Mouse (Mus musculus) lung, postnatal 25 days (tissue): ENCODE data around the gene Tbc1d13.
A peak's percentile ranks its signal among the peaks of the same experiment; 100 is the strongest.

ENCODE experiments used
- DNase-seq: peaks from one replicate; pipeline ENCODE4 v3.0.0; 2022; ENCODE audit warnings: low spot score

Tbc1d13 gene

DNA sequence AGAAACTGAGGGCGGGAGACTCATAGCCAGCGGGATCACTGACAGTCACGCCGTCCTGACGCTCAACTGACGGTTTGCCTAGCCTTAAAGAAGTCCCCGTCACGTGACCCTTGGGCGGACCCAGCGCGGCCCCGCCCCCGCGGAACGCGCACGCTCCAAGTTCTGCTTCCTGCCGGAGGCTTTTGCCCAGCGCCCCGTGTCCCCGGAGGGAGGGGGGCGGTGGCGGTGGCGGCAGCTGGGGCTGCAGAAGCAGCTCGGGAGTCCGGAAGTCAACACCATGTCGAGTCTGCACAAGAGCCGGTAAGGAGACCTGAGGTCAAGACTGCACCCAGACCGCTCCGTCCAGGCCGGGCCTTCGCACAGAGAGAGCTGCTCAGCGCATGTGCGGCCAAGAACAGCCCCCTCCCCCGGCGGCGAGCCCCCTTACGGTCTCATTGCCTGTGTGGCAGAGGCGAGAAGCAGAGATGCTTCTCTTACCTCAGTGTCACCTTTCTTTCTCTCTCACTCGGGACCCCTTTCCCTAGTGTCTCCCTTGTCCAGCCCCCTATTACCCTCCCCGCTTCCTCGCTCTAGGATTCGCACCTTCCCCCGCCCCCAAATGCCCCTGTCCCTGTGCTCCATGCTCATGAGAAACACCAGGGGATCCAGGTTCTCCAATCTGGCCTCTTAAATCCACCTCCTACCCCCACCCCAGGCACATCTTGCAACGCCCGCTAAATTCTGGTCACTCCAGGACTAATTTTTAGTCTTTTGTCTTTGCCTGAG is at the start of gene Tbc1d13:
Gene Tbc1d13, plus strand, starts transcription at position 134 of the 765 bp plus-strand sequence.
- DNase-seq: peak; percentile 98

DNA sequence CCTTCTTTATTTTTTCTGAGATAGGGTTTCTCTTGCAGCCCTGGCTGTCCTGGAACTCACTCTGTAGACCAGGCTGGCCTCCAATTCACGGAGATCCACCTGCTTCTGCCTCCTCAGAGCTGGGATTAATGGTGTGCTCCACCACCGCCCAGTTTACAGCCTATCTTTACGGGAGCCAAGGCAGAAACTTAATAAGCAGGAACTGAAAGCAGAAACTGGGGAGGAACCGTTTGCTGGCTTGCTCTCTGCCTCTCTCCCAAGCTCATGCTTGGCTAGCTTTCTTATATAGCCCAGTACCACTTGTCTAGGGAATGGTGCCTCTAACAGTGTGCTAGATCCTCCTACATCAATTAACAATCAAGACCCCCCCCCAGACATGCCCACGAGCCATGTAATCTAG is 49.4 kb upstream of the Tbc1d13 start:
- DNase-seq: no peak

- no peak for DNase-seq
Measured at GRCm38 (mm10) chr2:30084632-30085031, 48.9 kb upstream of the Tbc1d13 start.

DNA sequence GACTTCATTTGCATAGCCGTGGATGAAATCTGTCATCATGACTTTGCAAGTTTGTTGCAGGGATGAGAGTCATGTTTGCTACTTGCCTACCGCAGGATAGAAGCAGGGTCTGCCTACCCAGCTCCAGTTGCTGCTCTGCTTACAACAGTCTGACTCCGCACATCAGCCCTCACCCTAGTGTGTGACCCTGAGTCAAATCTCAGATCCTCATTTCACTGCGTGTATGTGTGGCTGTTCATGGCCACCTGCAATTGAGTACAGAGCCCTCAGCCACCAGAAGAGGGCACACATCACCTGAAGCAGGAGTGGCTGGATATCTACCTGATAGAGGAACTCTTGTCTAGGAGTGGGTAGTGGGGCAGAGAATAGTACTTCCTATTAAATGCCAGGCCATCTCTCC is 46.2 kb upstream of the Tbc1d13 start:
- DNase-seq: no peak

DNA sequence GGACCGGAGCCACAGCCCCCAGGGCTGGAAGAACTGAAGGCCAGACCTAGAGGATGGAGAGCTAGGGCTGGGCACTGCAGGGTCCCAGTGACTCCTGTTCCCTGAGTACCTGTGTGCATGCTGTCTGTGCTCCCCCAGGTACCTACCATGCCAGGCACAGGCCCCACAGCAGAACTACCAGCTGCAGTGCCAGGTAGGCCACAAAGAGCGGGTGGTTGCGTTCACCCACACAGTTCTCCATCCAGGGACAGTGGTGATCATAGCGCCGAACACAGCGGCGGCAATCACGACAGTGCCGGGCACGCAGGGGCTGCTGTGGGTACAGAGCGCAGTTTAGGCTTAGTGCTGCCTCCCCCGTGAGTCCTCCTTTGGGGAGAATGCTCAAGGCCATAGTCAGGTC is 42.0 kb upstream of the Tbc1d13 start:
- DNase-seq: no peak

- no peak for DNase-seq
Measured at GRCm38 (mm10) chr2:30092280-30092918, 41.1 kb upstream of the Tbc1d13 start.

DNA sequence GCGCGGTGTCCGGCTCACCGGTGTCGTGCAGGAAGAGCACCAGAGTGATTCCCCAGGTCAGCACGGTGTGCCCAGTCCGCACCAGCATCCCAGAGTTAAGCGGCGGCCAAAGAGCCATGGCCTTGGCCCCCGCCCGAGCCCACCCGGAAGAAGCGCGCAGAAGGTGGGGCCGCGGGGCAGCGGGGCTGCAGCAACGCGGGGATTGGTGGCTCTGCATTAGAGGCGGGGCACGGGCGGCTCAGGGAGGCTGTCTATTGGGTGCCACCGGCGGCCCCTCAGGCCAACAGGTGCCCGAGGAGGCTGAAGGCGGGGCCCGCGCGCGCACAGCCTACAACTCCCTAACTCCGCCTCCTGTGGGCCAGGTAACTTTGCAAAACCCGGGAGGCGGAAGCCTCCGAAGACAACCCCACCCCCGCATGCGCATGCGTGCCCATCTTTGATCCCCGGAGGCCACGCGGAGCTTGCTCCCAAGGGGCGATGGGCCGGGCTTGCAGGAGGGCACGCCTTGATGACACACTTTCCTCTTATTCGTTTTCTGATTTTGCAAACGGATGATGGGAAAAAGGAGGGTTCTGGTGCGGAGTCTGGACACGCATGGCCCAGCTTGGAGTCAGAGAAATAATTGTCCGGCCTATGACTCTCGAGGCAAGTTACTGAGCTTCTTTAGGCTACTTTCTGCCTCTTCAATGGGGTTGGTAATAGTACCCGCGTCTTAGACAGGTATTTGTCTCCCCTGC is 39.9 kb upstream of the Tbc1d13 start, which contains the start of gene Zdhhc12:
Gene Zdhhc12, minus strand, starts transcription at position 178 of the 737 bp plus-strand sequence.
- DNase-seq: peak; percentile 98

GRCm38 (mm10) chr2:30094208-30094588 is 39.3 kb upstream of the Tbc1d13 start:
- no peak for DNase-seq

GRCm38 (mm10) chr2:30095882-30096527 is 37.5 kb upstream of the Tbc1d13 start:
- DNase-seq: peak; percentile 70

DNA sequence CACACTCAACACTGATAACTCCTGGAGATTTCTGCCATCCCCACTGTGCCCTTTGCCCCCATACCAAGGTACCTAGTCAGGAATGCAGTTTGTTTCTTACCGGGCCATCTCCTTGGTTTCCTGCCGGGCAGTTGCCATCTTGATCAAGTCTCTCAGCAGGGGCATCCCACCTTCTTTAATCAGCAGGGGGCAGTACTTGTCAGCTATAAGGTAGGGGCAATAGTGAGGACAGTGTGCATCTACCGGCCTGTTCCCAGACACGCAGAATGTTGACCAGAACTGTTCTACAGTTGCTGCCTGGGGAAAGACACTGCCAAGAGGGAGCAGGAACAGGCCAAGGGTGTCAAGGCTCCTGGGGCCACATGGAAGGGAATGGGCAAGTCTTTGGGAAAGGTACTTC is 33.3 kb upstream of the Tbc1d13 start:
- DNase-seq: no peak

- peak; percentile 43 for DNase-seq
Measured at GRCm38 (mm10) chr2:30106364-30106763, 27.2 kb upstream of the Tbc1d13 start.

DNA sequence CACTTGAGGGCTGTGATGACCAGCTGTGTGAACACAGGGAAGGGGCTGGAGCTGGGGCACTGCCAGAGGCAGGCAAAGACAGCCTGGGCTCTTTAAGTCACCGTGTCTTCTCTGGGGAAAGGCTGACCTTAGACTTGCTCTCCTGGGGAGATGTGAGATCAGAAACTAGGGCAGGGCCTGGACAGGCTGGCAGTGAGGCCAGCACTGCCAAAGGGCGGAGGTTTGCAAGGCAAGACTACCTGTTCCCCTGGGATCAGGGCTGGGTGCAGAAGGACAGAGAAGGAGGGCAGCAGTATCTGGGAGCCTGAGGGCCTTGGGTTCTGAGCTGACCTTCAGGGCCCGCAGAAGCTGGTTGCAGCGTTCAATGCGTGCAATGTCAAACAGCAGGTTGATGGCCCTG is 25.9 kb upstream of the Tbc1d13 start:
- DNase-seq: no peak

DNA sequence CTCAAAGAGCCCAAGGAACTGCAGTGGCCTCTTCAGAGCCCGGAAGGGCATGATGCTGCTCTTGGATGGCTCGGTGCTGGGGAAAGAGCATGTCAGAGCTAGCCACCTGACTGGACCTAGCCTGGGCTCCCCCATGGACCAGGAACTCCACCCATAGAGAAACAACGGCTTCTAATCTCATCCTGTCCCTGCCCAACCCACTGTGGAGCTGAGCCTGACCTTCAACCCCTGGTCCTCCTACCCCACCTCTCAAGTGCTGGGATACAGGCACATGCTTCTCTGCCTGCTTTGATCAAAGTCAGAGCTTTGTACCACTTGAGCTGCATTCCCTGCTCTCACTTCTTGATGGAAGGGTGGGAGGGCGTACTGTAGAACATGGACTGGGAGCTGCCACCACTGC is 25.3 kb upstream of the Tbc1d13 start:
- DNase-seq: no peak

DNA sequence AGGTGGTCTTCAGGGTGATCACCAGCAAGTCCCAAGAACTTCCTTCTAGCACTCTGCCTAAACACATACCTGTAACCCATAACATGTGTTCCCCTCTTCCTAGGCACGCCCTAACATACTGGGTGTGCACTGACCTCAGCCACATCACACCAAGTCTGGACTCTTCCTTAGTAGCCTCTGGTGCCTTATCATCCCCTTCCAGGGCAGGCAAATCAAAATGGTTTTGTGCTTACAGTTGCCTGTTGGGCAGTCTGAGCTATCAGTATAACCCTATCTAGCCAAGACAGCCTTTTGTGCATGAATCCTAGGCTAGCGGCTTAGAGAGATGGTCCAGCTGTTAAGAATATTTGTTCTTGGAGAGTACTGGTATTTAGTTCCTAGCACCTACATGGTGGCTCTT is 22.0 kb upstream of the Tbc1d13 start:
- DNase-seq: no peak

DNA sequence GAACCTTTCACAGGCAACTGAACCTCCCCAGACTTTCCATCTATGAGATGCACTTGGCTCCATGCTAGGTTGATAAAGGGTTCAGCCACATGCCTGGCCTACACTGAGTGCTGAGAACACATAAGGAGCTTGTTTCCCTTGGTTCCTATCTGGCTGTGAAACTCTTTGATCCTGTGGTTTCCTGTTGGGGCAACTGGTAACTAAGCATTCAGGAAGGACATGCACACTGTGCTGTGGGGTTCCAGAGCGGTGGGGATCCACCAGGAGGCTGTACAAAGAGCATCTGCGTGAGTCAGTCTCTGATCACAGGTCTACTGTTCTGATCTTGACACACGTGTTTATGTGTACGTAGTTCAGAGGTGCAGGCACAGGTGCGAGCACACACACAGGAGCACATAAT is 21.0 kb upstream of the Tbc1d13 start:
- no peak for DNase-seq

DNA sequence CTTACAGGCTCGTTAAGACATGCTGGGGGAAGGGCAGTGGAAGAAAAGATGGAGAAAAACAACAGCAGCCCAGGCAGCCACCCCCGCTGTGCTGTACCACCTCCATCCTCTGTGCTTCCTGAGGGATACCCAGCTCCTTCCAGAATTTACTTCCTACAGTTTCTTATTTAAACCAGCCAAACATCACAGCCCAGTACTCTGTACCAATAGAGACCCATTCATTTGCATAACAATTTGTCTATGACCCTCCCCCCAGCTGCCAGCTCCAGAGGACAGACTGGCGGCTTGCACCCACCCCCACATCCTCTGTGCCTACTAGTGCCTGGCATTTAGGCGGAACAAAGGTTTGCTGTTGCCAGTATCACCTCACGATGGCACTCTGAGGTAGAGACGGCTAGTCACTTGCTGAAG is 13.9 kb upstream of the Tbc1d13 start:
- DNase-seq: peak; percentile 30

GRCm38 (mm10) chr2:30120269-30120668 is 13.3 kb upstream of the Tbc1d13 start:
- no peak for DNase-seq

DNA sequence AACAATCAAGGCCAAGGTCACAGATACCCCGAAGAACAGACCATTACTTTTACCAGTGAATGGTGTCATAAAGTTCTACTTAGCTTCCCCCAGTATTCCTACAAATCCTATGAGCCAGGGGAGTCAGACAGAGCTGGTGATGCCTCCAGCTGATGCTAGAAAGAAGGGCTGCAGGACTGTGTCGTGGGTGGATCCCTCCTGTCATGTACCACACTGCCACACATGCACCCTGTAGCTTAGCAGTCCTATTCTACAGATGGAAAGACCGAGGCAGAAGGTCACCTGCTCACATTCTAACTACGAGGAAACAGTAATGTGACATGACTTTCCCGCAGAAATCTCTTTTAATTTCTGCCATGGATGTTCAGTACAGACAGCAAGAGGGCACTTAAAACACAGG is 10.8 kb upstream of the Tbc1d13 start:
- no peak for DNase-seq

GRCm38 (mm10) chr2:30123729-30124471 is 9.6 kb upstream of the Tbc1d13 start:
- DNase-seq: no peak

- DNase-seq: peak; percentile 97
Measured at GRCm38 (mm10) chr2:30124472-30125274, 8.9 kb upstream of the Tbc1d13 start, which contains the start of gene Zer1. Gene Zer1, minus strand, starts transcription at chr2:30124585.

- peak; percentile 57 for DNase-seq
Measured at GRCm38 (mm10) chr2:30128789-30129188, 4.8 kb upstream of the Tbc1d13 start.
